Mouse (Mus musculus) bone marrow, adult 2 months (tissue): Measurements from ENCODE around the gene Adamtsl5.

ENCODE experiments used
- CTCF ChIP-seq: fragments of 200-500 bp; IDR thresholded peaks from 2 replicates; pipeline ENCODE4 v1.5.1; 2011; ENCODE audit warnings: low read length, control low read depth; ENCODE audit not compliant: control insufficient read depth, insufficient read depth
- POLR2A ChIP-seq: fragments of 200-500 bp; IDR thresholded peaks from 2 replicates; pipeline ENCODE4 v1.6.1; 2011; ENCODE audit warnings: low read depth, mild to moderate bottlenecking, control low read depth, low read length, borderline replicate concordance; ENCODE audit not compliant: control insufficient read depth

DNA sequence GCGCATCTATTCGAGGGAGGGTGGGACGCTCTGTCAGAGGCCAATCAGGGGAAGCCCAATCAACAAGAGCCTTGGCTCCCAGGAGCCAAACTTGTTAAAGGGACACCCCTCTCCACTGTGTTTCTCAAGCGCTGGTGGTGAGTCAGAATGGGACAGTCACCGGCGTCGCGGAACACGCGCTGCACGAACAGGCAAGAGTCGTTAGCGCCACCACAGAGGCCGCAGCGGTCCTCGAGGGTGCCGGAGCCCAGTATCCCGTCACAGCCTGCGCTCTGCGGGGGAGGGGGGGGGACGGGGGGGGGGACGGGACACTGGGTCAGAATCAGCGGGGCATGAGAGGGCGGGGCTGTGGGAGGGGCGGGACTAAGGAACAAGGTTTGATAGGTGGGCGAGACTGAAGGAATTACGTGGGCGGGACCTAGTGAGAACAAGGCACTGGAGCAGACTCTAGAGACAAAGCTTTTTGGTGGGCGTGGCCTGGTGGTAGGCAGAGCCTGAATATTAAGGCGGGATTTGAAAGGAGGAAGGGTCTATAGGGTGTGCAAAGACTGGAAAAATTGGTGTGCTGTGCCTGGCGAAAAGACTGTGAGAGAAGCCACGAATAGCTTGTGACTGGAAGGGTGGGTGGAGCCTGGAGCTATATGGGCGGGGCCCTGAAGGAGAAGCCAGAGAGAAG is 5.3 kb downstream of the Adamtsl5 start:
- TF ChIP-seq CTCF (no peak), POLR2A (no peak)
